Mouse (Mus musculus): Measurements from ENCODE around the gene Xbp1. TPM values are rescaled to one million over a fixed set of nuclear protein-coding genes. Genes with fewer than 3 reads are reported as not detected.
"Not testable (repeated sequence)": the region's sequence is repeated elsewhere in the genome, so short reads cannot be mapped to it uniquely, and the experiment has no call there.

Gene Xbp1
- total RNA-seq (2021) = 100 to 1,000 TPM in 1 of 2 experiments, 10 to 100 TPM in 1; 88.6 to 102 TPM

DNA sequence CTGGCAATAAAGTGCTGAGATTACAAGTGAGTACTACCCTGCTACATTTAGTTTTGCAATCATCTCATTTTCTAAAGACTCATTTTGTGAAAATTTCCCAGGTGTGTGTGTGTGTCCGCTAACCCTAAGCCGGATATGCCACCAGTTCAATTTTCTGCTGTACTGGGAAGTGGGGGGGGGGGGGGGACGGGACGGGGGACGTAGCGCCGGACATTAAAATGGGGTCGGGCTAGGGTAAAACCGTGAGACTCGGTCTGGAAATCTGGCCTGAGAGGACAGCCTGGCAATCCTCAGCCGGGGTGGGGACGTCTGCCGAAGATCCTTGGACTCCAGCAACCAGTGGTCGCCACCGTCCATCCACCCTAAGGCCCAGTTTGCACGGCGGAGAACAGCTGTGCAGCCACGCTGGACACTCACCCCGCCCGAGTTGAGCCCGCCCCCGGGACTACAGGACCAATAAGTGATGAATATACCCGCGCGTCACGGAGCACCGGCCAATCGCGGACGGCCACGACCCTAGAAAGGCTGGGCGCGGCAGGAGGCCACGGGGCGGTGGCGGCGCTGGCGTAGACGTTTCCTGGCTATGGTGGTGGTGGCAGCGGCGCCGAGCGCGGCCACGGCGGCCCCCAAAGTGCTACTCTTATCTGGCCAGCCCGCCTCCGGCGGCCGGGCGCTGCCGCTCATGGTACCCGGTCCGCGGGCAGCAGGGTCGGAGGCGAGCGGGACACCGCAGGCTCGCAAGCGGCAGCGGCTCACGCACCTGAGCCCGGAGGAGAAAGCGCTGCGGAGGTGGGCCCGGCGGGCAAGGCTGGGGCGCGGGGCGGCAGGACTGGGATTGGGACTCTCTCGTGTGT, at the start of gene Xbp1:
Xbp1 (plus strand) TSS at position 248 of the 854 bp plus-strand sequence.
- peak; percentile 98 for DNase-seq (ENCODE audit: low spot score in 2 of 2)
- intact Hi-C loops (cut with DNase I) = loop anchor here (2.0 kb wide), 2 partner anchors 22 to 36 kb away; partner anchors contain the start of gene Ccdc117

GRCm38 (mm10) chr11:5474130-5474529, 46.3 kb upstream of the Xbp1 start:
- intact Hi-C loops (cut with DNase I) = loop anchor here (1.0 to 5.0 kb wide), 2 partner anchors 184 to 362 kb away; no protein-coding TSS in a partner anchor
- peak; percentile 45 to 73 for DNase-seq (ENCODE audit: low spot score in 2 of 2)

- intact Hi-C loops (cut with DNase I) = loop anchor here (5.0 kb wide), 1 partner anchor 293 kb away; no protein-coding TSS in a partner anchor
- DNase-seq (ENCODE audit: low spot score in 2 of 2) = not testable (repeated sequence)
Measured at GRCm38 (mm10) chr11:5475556-5476118, 44.8 kb upstream of the Xbp1 start.

- intact Hi-C loops (cut with DNase I) = loop anchor here (5.0 kb wide), 1 partner anchor 295 kb away; no protein-coding TSS in a partner anchor
- no peak for DNase-seq (ENCODE audit: low spot score in 2 of 2)
Measured at GRCm38 (mm10) chr11:5476806-5477205, 43.7 kb upstream of the Xbp1 start.

DNA sequence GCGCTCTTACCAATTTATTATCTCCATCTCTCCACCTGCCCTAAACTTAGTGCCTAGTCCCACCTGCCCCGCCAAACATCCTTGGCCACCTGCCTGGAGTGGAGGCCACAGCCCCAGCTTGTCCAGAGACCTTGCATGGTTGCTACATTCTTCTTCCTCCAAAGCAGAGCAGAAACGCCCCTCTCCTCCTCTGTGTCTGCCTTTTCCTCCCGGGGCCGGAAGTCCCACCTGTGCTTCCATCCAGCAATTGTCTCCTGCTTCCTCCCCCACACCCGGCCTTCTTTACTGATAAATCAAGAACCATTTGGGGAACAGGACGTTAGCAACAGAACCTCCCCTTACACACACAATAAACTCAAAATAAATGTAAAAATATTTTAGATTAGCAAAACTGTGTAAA, 42.3 kb upstream of the Xbp1 start:
- intact Hi-C loops (cut with DNase I) = loop anchor here (5.0 kb wide), 1 partner anchor 296 kb away; no protein-coding TSS in a partner anchor

GRCm38 (mm10) chr11:5478831-5479230, 41.6 kb upstream of the Xbp1 start:
- no peak for DNase-seq (ENCODE audit: low spot score in 2 of 2)
- intact Hi-C loops (cut with DNase I) = loop anchor here (5.0 kb wide), 1 partner anchor 297 kb away; no protein-coding TSS in a partner anchor

More for the DNA sequence above, 42.3 kb upstream of the Xbp1 start:
- DNase-seq (ENCODE audit: low spot score in 2 of 2) = no peak

- no peak for DNase-seq (ENCODE audit: low spot score in 2 of 2)
- intact Hi-C loops (cut with DNase I) = no loop called here
Measured at GRCm38 (mm10) chr11:5482581-5482980, 37.9 kb upstream of the Xbp1 start.

GRCm38 (mm10) chr11:5485193-5486011, 35.1 kb upstream of the Xbp1 start:
- intact Hi-C loops (cut with DNase I) = loop anchor here (2.0 kb wide), 3 partner anchors 35 to 205 kb away; partner anchors contain the start of gene Xbp1
- DNase-seq (ENCODE audit: low spot score in 2 of 2) = peak; percentile 69 to 82

GRCm38 (mm10) chr11:5489433-5489832, 31.0 kb upstream of the Xbp1 start:
- DNase-seq (ENCODE audit: low spot score in 2 of 2); intact Hi-C loops (cut with DNase I): not testable (repeated sequence)

GRCm38 (mm10) chr11:5490989-5491656, 29.3 kb upstream of the Xbp1 start:
- intact Hi-C loops (cut with DNase I) = no loop called here
- DNase-seq (ENCODE audit: low spot score in 2 of 2) = no peak

- intact Hi-C loops (cut with DNase I) = no loop called here
- no peak for DNase-seq (ENCODE audit: low spot score in 2 of 2)
Measured at GRCm38 (mm10) chr11:5491912-5492311, 28.5 kb upstream of the Xbp1 start.

- no peak for DNase-seq (ENCODE audit: low spot score in 2 of 2)
- intact Hi-C loops (cut with DNase I) = no loop called here
Measured at GRCm38 (mm10) chr11:5493869-5494268, 26.6 kb upstream of the Xbp1 start.

- no peak for DNase-seq (ENCODE audit: low spot score in 2 of 2)
- intact Hi-C loops (cut with DNase I) = no loop called here
Measured at GRCm38 (mm10) chr11:5495286-5495832, 25.1 kb upstream of the Xbp1 start.

DNA sequence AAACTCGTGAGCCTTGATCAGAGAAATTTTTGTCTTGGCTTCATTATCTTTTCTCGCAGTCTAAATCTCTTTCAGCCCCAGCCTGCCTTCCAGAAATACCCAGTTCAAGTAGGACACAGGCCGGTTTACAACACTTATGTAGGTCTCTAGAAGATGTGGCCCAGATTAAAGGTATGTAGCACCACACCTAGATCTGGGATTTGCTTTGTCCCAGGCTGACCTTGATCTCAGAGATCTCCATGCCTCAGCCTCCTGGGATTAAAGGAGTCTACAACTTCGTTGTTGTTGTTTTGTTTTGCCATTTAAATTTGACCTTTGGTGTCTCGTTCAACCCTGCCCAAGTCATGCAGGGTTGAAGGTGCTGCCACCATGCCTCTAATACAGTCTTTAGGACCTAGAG, 24.6 kb upstream of the Xbp1 start:
- intact Hi-C loops (cut with DNase I) = no loop called here
- no peak for DNase-seq (ENCODE audit: low spot score in 2 of 2)

- intact Hi-C loops (cut with DNase I) = no loop called here
- DNase-seq (ENCODE audit: low spot score in 2 of 2) = no peak
Measured at GRCm38 (mm10) chr11:5496559-5497248, 23.8 kb upstream of the Xbp1 start.

GRCm38 (mm10) chr11:5498422-5498821, 22.0 kb upstream of the Xbp1 start:
- no peak for DNase-seq (ENCODE audit: low spot score in 2 of 2)
- intact Hi-C loops (cut with DNase I) = no loop called here

DNA sequence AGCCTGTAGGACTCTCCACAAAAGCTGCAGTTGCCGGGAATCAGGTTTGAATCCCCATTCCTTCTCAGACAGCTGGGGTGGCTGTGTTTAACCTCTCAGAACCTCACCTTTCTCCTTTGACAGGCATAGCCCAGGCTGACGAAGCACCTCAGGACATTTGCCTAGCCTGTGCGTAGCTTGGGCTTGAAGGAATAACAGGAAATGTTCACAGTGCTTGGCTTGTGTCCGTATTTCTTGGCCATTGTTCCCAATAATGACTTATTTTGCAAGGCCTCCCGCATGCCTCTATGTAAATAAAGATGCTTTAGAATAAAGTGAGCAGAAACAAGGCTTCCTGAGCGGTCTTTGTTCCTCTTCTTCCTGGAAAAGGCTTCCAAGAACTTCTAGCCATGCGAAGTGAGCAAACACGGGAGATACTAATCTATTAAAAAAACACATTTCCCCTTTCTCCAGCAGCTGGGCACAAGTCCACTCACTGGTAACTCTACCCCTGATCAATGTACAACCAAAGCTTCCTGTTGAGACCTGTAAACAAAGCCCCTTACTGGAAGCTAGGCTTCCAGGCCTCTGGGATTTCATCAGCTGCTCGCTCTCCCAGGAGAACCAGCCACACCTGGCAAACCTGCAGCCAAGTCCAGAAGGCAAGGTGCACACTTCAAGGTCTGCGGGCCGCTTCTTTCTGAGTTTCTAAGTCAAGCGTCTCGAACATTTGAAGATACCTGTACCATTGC, 21.4 kb upstream of the Xbp1 start:
- DNase-seq (ENCODE audit: low spot score in 2 of 2) = no peak
- intact Hi-C loops (cut with DNase I) = no loop called here
